Mouse (Mus musculus): ENCODE measurements around the gene Fmo3. TPM values are rescaled to one million over a fixed set of nuclear protein-coding genes. Genes with fewer than 3 reads are reported as not detected.

Fmo3 gene
- polyA plus RNA-seq, 1 experiment from 2014 or later, result not detected

- Histone ChIP-seq H3K27me3 (no peaks in the 10 kb centered on the region), H3K27ac (no peak overlapping the region), H3K9ac (no peak overlapping the region), H3K9me3 (replicated peaks) (no peaks in the 10 kb centered on the region), H3K4me2 (no peak overlapping the region), H3K4me1 (no peaks in the 10 kb centered on the region), H3K4me3 (no peak overlapping the region), H3K36me3 (ENCODE audit: poor library complexity, severe bottlenecking) (no peaks in the 10 kb centered on the region)
- no peak for ATAC-seq
- WGBS, result 86% methylated on average over 8 of the region's 8 CpGs
Measured at GRCm38 (mm10) chr1:162916661-162917060, 67.7 kb downstream of the Fmo3 start.

GRCm38 (mm10) chr1:162914932-162915556 lies 69.3 kb downstream of the Fmo3 start:
- 89% methylated on average over 4 of the region's 4 CpGs for WGBS
- Histone ChIP-seq H3K9ac (no peak overlapping the region), H3K27me3 (no peaks in the 10 kb centered on the region), H3K4me2 (no peak overlapping the region), H3K4me1 (no peaks in the 10 kb centered on the region), H3K36me3 (ENCODE audit: poor library complexity, severe bottlenecking) (no peaks in the 10 kb centered on the region), H3K4me3 (no peak overlapping the region), H3K27ac (no peak overlapping the region), H3K9me3 (replicated peaks) (no peaks in the 10 kb centered on the region)
- ATAC-seq, result no peak

- H3K9me3 ChIP-seq (replicated peaks), result no peaks in the 10 kb centered on the region
Measured at GRCm38 (mm10) chr1:162912085-162912484, 72.2 kb downstream of the Fmo3 start.

More at GRCm38 (mm10) chr1:162912085-162912484, 72.2 kb downstream of the Fmo3 start:
- Histone ChIP-seq H3K4me1 (no peaks in the 10 kb centered on the region), H3K27ac (no peak overlapping the region), H3K9ac (no peak overlapping the region), H3K4me3 (no peak overlapping the region), H3K36me3 (ENCODE audit: poor library complexity, severe bottlenecking) (no peaks in the 10 kb centered on the region), H3K4me2 (no peak overlapping the region), H3K27me3 (no peaks in the 10 kb centered on the region)
- ATAC-seq, result no peak

Other genes with a start within 250 kb of the Fmo3 start
- gene Prrc2c, start 244.0 kb downstream of the Fmo3 start, polyA plus RNA-seq (2015; fragmentation: Nextera tagmentation; extraction: Ambion mirVana), result 174 and 175 TPM in 2 replicates
- gene Fmo4, start 170.6 kb downstream of the Fmo3 start, polyA plus RNA-seq (2015; fragmentation: Nextera tagmentation; extraction: Ambion mirVana), result 0.31 TPM in 1 of 2 replicates, not detected in the other
- 9.4 and 10.6 TPM in 2 replicates for gene Fmo1, start 117.9 kb downstream of the Fmo3 start, polyA plus RNA-seq (2015; fragmentation: Nextera tagmentation; extraction: Ambion mirVana)
- gene Fmo2, start 85.8 kb downstream of the Fmo3 start, polyA plus RNA-seq (2015; fragmentation: Nextera tagmentation; extraction: Ambion mirVana), result 0.09 TPM in 1 of 2 replicates, not detected in the other
- gene Fmo6, start 47.0 kb downstream of the Fmo3 start, polyA plus RNA-seq (2015; fragmentation: Nextera tagmentation; extraction: Ambion mirVana), result not detected in 2 replicates
- not detected in 2 replicates for gene Mroh9, start 101.1 kb upstream of the Fmo3 start, polyA plus RNA-seq (2015; fragmentation: Nextera tagmentation; extraction: Ambion mirVana)